Mouse (Mus musculus) urinary bladder, adult 2 months (tissue): ENCODE measurements around the gene Sae1. TPM values are rescaled to one million over a fixed set of nuclear protein-coding genes. Genes with fewer than 3 reads are reported as not detected.
"Not testable (repeated sequence)": the region's sequence is repeated elsewhere in the genome, so short reads cannot be mapped to it uniquely, and the experiment has no call there.

Source experiments
- DNase-seq: peaks from one replicate; pipeline ENCODE4 v3.0.0; 2022; ENCODE audit warnings: low spot score
- polyA plus RNA-seq: library from polyadenylated mRNA; depleted of rRNA; stranded (reverse); fragments of >200 nt; gene quantifications from 2 replicates; pipeline ENCODE4 v1.2.3, GENCODE M21; 2012

Gene Sae1
- polyA plus RNA-seq, 1 experiment = 93.7 TPM

DNA sequence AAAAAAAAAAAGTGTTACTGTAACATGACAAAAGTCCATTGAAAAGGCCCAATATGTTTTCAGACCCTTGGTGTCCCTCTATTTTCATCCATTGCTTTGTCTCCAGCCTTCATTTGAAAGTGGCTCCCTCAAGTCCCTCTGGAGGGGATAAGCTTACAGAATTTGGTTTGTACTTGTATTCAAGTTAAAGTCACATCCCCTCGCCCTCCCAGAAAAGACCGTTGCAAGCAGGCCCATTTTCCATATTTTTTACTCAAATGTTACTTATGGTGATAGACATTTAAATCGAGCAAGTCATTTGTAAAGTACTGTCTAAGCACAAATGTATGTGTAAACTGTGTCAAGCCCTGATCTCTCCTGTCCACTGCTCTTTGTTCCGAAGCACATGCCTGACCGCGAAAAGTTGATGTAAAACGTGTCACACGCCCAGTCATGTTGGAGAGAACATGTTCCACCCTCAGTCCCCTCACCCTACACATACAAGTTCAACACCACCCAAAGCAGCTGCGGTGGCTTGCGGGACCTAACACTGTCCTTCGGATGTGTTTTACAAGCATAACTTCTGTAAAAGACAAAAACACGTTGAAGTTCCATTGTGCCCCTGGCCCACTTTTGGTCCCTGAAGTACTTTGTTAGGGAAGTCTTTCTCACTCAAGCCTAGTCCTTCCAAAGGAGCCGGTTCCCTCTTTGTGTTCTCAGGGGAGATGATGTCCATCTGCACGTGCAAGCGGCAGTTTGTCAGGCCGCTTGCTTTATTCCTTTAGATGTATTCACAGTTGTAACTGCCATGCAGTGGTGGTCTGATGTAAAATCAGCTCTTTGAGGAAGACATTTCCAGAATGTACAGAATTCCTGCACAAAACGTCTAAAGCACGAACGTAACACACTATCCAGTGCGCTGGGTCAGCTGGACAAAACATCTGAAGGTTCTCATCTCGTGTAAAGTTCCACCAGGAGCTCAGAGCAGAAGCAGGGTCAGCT lies 15.7 kb upstream of the Sae1 start:
- no peak for DNase-seq

DNA sequence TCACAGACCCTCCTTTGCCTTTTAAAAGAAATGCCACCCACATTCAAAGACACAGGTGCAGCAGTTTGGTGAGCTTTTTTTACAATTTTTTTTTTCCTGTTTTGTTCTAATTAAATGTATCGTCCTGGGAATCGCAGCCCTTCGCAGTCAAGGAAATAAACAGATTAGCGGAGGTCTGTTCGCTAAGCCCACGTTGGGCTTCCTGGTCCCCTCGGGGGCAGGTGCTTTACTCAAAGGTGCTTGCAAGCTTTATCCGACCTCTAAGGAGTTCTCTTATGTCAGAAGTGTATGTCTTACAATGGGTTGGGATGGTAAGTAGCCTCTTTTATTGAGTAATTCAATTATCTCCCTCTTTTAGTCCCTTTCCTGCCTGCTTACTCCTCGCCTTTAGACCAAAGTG lies 14.8 kb upstream of the Sae1 start:
- no peak for DNase-seq

DNA sequence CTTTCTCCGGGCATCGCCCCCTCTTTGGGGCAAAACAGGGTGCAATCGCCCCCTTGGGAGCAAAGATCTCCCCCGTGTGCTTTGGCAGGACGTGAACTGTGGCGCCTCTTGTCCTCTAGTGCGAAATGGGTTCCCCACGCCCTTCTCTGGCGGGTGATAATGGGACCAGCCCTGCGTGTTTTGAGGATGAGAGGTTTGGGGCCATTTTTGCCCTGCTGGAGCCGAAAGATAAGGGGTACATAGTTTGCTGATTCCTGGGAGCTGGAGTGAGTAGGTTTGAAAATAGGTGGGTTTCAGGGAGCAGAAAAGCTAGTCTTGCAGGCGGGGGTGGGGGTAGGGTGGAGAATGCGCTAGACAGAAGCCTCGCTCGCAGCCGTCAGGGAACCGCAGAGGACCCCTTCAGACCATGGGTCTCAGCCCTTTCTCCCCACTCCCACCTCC lies 14.4 kb upstream of the Sae1 start:
- DNase-seq = no peak

DNA sequence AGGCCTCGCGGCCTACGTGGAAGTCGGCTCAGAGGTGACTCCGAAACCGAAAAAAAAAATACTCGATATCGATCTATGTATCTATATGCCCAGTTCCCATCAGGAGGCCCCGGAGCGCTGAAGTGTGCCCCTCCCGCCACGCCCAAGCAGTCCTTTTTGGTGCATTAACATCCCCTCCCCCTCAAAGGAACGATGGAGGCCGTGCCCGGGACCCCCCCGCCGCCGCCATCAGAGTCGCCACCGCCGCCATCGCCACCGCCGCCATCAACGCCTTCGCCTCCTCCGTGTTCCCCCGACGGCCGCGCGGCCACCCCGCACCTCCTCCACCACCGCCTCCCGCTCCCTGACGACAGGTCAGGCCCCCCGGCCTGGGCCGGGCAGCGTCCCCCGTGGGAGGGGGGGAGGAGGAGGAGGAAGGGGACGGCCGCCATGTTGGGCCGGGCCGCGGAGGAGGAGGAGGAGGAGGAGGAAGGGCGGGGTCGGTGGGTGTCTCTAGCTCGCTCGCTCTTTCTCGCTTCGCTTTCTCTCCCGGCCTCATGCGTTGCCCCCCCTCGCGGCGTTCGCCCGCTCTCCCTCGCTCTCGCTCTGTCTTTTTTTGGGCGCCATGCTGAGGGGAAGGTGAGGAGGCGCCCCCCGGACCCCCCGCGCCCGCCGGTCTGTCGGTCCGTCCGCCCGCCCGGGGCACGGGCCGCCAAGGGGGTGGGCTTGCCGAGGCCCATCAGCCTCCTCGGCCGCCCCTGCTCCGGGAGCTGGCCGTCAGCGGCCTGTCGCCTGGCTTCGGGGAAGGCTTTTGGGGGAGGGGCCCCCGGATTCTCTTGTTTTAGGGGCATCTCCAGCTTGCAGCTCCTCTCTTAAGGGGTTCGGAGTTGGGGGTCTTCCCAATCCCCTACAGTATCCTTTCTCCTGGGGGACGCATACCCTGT lies 13.3 kb upstream of the Sae1 start, which contains the start of gene Zc3h4:
Zc3h4 (plus strand) TSS at position 222 of the 923 bp plus-strand sequence.
- peak; percentile 95 for DNase-seq

DNA sequence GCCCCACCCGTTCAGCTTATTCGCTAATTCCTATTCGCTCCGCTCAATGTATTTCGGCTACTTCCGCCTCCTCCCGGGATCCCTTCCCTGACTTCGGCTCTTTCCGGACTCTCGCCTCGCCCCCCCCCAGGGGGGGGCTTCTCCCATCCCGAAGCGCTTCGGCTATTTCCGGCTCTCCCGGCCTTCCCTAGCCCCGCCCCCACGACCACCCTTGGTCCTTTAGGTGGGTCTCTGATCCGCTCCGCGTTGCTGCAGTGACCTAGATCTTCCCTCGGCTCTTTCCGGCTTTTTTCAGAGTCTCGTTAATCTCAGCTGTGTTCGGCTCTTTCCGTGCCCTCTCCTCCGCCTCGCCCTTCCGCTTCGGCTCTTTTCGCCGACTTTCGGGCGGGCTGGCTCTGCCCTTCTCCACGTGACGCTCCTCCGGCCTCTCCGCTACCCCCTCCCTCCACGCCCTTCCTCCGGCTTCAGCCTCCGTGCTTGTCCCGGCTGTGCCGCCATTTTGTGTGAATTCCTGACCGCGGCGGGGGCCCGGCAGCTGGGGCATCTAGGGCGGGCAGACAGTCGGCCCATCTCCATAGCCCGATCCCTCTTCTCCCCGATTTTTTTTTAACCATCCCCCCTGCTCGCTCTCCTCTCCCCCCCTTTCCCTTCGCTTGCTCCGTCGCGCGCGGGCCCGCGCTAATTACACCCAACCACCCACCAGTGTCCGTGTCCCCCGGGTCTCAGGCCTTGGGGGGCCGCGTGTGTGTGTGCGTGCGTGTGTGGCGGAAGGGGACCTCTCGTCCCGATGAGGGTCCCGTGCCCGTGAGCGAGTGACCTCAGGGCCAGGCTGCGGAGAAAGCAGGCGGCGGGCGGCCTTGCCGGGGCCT lies 12.4 kb upstream of the Sae1 start:
- peak; percentile 94 for DNase-seq

DNA sequence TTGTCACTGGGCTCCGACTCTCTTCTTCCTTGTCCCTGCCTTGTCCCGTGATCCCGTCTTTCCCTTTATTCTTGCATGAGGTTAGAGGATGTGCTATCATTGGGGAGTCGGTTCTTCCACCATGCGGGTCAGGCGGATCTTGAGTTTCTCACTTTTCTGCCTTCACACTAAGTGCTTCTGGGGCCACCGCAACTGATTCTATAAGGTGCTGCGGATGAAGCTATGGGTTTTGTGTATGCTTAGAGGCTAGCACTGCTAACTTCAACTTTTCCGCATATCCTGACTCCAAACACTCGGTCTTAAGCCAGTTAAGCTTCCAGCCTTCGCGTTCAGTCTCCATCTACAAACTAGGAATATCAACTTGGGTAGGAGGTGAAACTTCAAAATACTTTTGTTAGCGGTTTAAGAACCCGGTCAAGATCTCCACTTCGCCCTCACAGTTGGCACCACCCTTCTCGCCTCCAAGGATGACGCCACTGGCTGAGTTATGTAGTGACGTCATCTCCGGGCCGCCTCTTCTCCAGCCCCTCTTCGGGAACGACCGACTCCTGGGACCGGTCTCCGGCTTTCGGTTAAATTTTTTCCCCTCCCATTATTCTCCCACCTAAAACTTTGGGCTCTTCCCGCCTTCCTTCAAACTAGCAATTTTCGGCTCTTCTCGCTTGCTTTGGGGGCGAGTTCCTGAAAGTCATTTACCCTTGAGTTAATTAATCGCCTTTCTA lies 11.7 kb upstream of the Sae1 start:
- peak; percentile 84 for DNase-seq

DNA sequence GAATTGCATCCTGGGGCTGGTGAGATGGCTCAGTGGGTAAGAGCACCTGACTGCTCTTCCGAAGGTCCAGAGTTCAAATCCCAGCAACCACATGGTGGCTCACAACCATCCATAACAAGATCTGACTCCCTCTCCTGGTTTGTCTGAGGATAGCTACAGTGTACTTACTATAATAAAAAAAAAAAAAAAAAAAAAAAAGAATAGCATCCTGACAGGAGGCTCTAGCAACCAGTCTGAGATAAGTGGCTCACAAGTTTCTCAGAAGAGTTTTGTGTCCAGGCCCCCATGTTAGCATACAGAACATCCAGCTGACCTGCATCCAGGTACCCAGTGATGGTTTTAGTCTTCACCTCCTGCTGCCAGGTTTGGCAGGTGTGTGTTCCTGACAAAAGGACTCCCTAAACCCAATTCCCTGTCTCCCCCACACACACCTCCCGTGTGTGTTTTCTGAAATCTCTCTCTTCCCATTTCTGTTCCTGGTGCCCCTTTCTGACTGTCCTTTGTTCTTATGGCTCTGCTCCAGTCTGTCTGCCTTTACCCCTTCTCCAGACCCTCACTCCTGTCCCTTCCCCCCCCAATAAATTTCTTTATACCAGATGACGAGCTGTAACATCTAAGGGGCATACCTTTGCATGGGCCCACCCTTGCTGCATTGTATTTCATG lies 10.9 kb upstream of the Sae1 start:
- no peak for DNase-seq

DNA sequence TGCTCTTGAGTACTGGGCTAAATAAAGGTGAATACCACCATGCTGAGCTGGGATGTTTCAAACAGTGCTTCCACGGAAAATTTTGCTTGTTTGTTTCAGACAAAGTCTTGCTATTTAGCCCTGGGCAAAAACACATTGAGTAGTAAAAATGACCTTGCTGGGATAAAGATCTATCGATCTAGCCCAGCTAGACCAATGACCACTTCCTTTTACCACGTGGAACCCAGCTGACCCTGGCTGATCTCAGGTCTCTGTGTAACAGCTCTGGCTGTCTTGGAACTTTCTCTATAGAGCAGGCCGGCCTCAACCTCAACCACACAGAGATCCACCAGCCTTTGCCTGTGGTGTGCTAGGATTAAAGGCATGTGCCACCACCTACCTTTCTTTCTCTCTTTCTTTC lies 9.9 kb upstream of the Sae1 start:
- DNase-seq = no peak

DNA sequence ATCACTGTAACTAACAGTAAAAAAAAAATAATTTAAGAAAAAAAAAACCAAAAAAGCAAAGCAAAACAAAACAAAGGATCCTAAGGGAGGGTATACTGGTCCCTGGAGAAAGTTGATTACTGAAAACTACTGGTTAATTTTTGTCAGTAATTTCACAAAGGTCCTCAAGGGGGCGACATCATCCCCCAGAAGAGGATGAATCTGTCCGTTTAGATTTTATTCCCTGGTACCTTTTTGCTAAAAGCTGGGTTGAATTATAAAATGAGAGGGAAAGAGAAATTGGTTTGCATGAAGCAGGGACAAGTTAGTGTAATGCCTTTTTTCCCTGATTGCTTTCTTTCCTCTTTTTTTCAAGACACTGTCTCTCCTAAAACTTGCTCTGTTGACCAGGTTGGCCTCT lies 8.3 kb upstream of the Sae1 start:
- no peak for DNase-seq

DNA sequence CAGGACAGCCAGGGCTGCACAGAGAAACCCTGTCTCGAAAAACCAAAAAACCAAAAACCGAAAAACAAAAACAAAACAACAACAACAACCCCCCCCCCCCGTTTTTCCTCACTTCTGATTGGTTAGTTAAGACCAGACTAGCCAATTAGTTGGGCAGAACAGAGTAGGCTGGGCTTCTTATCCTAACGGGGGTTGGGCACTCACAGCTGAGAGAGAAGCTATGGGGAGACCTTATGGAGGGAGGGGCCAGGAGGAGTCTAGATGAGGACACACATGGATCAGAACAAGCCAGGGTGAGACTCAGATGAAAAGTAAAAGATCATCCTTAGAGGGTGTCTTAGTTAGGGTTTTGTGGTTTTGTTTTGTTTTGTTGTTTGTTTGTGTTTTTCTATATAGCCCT lies 5.3 kb upstream of the Sae1 start:
- no peak for DNase-seq

DNA sequence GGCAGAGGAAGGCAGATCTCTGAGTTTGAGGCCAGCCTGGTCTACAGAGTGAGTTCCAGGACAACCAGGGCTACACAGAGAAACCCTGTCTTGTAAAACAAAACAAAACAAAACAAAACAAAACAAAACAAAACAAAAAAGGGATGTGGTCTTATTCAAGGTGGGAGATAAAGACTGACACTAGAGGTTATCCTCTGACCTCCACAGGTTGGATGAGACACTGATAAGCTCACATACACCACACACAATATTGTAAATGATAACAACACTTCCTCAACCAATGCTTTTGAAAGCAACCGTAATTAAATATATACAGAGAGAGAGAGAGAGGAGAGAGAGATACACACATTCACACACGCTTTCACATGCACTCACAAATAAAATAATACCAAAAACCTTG lies 2.3 kb upstream of the Sae1 start:
- not testable (repeated sequence) for DNase-seq

DNA sequence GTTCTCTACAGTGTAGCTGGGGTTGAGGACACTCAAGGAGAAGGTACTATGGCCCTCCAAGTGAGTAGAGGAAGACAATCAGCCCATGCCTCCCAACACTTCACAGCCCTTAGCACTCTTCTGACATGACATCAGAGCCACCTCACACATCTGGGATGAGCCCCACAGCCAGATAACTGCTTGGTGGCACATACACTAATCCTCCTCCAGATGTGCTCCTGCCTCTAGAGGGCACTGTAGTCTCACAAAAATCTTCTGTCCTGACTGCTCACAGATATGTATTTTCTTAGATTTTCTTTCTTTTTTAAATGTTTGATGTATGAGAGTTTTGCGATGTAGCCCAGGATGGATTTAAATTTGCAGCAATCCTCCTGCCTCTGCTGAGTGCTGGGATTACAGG lies 11.1 kb downstream of the Sae1 start:
- DNase-seq = no peak

DNA sequence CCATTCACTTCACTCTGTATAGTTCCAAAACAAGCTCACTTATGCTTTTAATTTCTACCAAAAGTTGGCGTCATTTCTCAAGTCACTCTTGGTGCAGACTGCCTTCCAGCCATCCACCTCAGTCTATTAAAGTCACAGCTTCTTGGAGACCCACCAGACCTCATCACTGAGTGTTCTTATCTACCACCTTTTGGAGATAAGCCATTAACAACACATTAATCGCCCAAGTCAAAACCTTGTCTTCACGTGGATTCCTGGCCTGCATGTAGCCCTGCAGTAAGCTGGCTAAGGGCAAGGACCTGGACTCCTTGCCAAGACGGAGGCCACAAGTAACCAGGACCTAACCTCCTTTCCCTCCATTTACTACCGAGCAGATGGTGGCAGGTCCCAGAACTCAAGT lies 12.6 kb downstream of the Sae1 start:
- no peak for DNase-seq

DNA sequence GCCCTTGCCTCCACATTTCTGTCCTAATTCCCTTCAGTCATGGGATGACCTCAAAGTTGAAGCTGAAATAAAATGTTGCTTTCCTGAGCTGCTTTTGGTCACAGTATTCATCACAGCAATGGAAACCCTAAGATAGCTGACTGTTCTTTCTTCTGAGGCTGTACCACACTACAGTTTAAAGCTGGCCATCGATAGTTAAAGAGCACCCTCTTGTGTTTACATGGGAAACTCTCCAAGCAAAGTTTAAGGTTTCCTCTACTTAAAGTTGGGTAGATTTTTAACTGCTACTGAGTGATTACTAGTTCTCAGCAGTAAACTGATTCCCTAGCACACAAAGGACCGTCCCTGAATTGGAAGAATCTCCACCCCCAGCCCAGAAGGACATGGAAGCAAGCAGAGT lies 13.9 kb downstream of the Sae1 start:
- no peak for DNase-seq

DNA sequence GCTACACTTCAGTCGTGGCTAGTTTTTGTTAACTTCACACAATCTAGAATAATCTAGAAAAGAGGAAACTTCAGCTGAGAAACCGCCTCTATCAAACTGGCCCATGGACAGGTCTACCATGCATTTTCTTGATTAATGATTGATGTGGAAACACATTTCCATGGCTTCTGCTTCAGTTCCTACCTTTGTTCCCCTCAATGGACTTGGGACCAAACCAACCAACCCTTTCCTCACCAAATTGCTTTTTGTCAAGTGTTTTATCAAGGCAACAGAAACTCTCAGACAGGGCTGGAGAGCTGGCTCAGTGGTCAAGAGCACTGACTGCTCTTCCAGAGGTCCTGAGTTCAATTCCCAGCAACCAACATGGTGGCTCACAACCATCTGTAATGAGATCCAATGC lies 17.0 kb downstream of the Sae1 start:
- no peak for DNase-seq

DNA sequence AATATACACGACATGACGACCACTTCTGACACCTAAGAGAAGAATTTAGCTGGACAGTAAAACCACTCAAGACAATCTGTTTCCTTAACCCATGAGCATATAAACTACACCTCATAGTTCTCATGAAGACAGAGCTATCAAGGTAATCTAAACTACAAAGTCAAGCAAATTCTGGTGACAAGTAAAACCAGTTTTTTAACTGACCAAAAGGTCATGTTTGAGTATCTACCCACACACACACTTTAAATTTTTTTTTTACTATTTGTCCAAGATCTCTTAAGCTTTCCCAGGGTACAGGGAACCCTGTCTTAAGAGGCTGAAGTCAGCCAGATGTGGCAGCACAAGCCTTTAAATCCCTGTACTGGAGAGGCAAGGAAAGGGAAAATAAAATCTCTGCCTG lies 18.8 kb downstream of the Sae1 start:
- DNase-seq = no peak

DNA sequence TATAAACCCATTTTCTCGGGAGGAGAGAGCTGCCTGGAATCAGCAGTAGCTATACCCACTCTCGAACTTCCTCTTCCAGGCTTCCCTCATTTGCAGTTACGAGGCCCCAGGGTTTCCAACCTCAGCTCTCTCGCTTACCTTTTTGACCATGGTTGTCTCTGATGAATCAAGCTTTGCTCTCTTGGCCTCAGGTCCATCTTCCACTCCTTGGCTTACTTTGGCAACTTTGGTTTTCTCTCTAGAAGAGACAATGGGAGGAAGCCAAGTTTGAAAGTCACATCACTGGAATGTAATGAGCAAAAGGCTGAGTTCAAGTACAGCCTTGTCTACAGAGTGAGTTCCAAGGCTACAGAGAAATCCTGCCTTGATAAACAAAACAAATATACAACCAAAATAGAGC lies 20.9 kb downstream of the Sae1 start:
- DNase-seq = no peak

DNA sequence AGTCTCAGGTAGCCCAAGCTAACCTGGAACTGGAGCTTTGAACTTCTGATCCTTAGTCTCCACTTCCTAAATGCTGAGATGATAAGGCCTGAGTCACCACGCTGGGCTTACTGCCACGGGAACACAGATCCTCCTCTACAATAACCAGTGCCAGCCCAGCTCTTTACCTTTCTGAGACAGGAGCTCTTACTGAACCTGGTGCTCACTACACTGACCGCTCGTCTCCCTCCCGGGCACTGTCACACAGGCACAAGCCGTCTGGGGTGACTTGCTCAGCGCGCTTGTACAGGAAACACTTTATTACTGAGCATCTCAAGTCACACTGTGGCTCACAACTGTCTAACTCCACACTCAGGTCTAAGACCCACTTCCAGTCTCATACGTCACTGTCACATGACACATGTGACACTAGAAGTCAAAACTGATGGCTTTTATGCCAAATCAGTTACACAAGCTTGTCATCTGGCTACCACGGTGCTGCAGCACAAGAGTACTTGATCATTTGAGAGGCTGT lies 21.4 kb downstream of the Sae1 start:
- DNase-seq = no peak

DNA sequence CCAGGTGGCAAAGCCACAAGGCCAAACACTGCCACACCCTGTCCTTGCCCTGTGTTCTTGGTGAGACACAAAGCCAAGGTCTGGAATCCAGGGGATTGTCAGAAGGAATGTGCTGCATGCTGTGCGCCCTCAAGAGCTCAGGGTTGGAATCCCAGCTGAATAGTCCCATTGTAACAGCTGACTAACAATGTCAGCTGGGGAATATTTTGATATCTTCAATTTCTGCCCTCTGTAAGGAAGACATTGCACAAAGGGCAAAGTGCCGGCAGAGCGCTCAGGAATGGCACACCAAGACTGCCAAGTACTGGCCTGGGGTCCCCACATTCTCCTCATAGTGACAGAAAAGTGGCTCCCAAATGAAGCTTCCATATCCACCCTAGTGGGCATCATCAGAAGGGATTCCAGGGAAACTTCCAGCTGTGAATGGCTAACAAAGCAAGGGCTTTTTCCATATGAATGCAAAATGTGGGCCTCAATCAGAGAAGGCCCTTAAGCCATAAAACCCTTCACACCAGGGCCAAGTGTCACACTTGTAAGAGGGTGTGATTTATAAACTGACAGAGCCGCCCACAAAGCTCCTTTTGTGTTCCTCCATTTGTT lies 22.6 kb downstream of the Sae1 start:
- no peak for DNase-seq

DNA sequence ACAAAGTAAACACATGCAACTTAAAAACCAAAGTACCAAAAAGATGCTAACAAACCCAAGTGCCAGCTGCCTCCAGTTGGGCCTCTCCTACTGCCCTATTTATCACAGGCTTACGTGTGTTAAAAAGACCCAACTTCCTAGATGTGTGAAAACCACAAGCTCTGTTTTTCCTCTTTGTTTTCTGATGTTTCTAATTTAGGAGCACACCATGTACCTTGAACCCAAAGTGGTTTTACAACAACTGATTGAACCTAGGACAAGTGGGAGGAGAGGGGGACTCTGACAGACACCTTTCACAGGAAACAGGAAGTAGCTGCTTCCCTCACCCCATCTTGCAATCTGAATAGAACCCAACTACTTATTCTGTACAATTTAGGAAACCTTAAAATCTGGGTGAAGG lies 23.3 kb downstream of the Sae1 start:
- DNase-seq = no peak
